Mouse (Mus musculus): ENCODE data around the gene Prickle2.

Gene Prickle2

GRCm38 (mm10) chr6:92518438-92518968 lies 187.5 kb downstream of the Prickle2 start:
- no peak for DNase-seq (ENCODE audit: low spot score in 2 of 2)

DNA sequence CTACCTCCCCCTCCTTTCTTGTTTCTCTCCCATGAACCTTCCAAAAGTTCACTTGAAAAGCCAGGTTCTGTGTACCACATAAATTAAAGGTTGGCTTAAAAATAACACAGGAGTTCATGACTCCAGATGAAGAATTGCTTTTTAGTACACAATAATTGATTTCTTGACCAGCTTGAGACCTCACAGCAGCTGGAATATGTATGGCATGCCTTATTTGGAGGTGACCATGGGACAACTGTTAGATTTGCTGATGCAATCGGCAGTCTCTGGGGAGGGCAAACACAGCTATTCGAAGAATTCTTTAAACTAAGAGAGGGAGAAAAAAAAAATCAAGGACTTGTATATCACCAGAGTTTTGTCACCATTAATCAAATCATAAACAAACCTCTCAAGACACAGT lies 189.0 kb downstream of the Prickle2 start:
- no peak for DNase-seq (ENCODE audit: low spot score in 2 of 2)

DNA sequence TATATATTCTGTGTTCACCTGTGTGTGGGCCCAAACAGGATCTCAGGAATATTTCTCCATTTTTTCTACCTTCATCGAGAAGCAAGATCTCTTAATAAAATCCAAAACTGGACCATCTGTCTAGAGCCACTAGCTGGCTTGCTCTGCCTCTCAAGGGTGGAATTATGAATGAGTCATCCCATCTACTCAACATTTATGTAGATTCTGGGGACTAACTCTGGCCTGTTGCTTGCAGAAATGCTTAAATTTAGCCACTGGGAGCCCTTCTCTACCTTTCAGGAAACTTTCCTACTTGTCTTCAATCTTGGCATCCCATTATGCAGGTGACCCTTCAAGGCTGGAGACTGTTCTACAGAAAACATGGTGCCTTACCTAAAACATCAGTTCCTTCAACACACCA lies 194.0 kb downstream of the Prickle2 start:
- no peak for DNase-seq (ENCODE audit: low spot score in 2 of 2)

GRCm38 (mm10) chr6:92509712-92510111 lies 196.2 kb downstream of the Prickle2 start:
- no peak for DNase-seq (ENCODE audit: low spot score in 2 of 2)

DNA sequence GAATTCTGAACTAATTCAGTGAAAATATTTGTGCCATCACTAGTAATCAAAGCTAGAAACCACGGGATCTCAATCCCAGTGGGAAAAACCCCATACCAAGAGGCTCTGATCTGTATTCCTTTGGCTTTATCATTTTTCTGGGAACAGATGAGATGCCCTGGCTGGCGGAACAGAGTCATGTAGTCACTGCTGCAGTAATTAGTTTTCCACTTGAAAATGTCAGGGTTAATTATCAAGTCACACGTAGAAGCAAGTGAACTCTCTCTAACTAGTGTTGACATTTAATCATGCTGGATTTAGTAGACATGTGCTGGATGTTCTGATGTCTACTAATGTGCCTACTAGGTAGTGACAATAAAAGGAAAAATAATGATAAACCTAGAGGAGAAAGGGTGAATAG lies 199.7 kb downstream of the Prickle2 start:
- no peak for DNase-seq (ENCODE audit: low spot score in 2 of 2)

- no peak for DNase-seq (ENCODE audit: low spot score in 2 of 2)
Measured at GRCm38 (mm10) chr6:92499449-92499848, 206.5 kb downstream of the Prickle2 start.

- DNase-seq (ENCODE audit: low spot score in 2 of 2) = no peak
Measured at GRCm38 (mm10) chr6:92498574-92498973, 207.4 kb downstream of the Prickle2 start.

DNA sequence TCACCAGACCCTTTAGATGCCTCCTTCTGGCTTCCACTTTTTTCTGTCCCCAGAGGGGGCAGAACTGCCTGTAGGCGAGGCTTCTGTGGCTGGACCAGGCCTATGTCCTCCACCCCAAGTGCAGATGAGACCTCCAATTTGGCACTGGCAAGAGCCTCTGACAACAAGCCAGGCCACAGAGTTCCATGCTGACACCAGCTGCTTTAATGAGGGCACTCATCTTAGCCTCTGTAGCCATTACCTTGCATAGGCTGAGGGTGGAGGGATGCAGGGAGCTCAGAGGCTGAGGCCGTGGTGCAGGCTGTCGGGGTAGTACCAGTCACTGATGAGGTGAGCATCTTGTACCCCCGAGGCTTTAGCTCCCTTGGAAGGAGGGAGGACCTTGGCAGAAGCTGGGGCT lies 208.7 kb downstream of the Prickle2 start:
- DNase-seq (ENCODE audit: low spot score in 2 of 2) = peak in 1 of 2 experiments; percentile 42

- no peak for DNase-seq (ENCODE audit: low spot score in 2 of 2)
Measured at GRCm38 (mm10) chr6:92495500-92495899, 210.5 kb downstream of the Prickle2 start.

DNA sequence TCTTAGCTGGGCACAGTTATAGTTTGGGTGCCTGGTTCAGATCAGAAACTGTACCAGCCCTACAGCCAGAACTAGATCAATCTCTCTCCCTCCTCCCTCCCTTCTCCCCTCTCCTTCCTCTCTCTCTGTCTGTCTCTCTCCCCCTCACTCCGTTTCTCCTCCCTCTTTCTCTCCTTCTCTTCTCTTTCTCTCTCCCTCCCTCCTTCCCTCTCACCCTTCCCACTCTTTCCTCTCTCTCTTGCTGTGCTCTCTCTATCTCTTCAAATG lies 224.3 kb downstream of the Prickle2 start:
- no peak for DNase-seq (ENCODE audit: low spot score in 2 of 2)

DNA sequence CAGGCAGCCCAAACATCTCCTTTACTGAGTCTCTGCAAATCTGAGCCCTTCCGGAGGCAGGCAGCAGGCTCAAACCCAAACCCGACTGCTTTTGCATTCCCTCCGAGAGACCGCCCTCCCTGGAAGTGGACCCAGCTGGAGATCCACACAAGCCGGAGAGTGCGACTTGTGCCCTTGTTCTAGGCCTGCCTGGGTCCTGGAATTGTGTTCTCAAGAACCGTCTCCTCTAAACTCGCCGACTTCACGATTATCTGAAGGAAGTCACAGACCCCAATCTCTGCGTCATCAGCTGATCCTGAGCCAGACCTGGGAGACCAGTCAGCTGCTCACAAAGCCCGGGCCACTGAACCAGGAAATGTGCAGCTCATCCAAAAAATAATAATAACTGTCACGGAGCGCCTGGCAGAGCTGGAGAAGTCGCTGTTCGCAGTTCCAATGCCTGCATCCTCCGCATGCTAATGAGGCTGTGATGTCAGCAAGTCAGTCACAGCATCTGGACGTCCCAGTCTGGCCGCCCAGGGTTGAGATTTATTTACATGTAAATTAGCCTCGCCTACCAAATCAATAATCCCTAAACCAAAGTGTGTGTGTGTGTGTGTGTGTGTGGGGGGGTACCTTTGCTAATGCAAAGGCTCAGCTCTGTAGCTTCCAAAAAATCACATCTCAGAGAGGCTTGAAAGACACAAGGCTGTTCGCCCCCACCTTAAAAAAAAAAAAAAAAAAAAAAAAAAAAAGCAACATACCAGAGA lies 224.8 kb downstream of the Prickle2 start:
- DNase-seq (ENCODE audit: low spot score in 2 of 2) = peak; percentile 32 to 83

DNA sequence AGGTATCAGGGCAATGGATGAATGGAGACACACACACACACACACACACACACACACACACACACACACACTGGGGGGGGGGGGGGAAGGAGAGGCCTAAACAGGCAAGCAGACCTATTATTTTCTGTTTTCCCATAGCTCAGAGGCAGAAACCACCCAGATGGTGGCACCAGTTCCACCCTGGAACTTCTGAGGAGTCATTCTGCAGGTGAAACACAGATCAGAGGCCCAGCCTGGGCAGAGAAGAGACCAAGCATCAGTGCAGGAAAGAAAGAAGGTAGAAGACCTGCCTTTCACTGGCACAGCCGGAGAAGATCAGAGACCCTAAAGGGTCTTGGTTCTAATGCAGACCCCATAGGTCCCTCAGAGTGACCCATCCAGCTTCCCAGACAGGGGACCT lies 227.3 kb downstream of the Prickle2 start:
- DNase-seq (ENCODE audit: low spot score in 2 of 2) = no peak

- DNase-seq (ENCODE audit: low spot score in 2 of 2) = no peak
Measured at GRCm38 (mm10) chr6:92477621-92478020, 228.3 kb downstream of the Prickle2 start.

DNA sequence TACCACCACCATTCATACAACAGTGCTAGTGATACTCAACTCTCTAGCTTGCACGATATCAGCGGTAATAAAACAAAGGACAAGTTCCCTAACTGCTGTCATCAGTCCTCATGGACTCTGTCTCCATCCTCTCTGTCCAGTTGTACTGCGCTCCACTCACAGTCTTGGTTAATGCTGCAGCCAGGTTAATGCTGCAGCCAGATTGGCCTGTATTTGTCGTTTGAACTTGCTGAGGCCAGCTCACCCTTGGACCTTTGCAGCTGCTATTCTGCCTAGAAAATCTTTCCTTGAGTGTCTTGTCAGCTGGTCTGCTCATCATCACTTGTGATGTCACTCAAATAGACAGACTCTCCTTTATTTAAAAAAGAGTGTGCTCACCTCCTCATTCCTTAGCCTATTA lies 236.5 kb downstream of the Prickle2 start:
- DNase-seq (ENCODE audit: low spot score in 2 of 2) = no peak

DNA sequence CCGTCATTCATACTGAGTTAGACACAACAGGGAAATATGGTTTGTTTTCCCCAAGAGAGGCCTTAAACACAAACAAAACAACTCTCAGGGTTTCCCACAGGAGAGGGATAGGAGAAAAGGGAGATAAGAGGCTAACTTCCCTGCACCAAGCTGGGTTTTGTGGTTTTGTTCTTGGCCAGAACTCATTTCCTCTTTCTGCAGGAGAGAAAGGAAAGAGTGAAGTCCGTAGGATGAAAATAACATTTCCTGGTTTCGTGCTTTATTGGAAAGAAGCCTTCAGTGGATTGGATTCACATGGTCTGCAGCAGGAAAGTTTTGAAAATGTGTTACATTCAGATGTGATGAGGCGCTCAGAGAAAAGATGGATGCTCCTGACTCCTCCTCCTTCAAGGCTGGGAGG lies 237.1 kb downstream of the Prickle2 start:
- DNase-seq (ENCODE audit: low spot score in 2 of 2) = no peak

DNA sequence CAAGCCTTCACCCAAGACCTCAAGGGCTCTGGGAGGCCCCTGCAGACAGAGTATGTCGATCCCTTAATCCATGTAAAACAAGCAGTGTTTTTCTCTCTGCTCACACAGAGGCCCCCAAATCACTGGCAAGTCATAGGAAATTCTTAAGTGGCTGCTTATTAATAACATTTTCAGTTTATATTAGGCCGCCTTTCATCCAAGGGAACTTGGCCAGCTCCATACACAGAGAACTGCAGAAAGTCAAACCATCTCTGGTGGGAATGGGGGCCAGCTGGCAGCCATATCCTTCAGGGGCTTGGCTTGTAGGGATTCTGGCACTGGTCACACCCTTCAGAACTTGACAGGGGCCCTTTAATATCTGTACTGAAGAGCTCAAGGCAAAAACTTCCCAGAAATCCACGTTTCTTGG lies 237.6 kb downstream of the Prickle2 start:
- peak in 1 of 2 experiments; percentile 27 for DNase-seq (ENCODE audit: low spot score in 2 of 2)

GRCm38 (mm10) chr6:92467343-92467742 lies 238.6 kb downstream of the Prickle2 start:
- DNase-seq (ENCODE audit: low spot score in 2 of 2) = peak in 1 of 2 experiments; percentile 53

GRCm38 (mm10) chr6:92465666-92466065 lies 240.3 kb downstream of the Prickle2 start:
- DNase-seq (ENCODE audit: low spot score in 2 of 2) = no peak

DNA sequence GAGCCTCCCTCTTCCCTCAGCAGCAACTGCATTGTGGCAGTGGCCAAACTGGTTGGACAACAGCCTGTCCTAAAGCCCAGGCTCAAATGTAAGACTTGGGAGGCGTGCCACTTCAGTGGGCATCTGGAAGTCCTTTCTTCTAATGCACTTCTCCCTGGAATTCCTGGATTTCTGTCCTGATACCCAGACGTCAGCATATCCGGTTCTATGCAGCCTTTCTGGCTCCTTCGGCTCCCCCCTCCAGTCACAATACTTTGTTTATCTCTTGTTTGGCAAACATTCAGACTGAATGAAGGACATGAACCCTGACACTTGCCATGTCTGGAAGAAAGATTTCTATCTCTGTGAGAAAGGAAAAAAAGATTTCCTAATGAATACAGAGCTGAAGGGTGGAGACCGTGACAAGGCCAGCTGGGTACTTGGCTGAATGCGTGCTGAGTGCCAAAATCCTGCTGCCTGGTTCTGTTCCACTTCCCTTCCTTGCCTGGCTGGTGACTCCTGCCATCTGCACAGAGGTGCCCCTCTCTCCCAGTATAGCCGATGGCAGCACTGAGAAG lies 241.1 kb downstream of the Prickle2 start:
- peak in 1 of 2 experiments; percentile 60 for DNase-seq (ENCODE audit: low spot score in 2 of 2)

- no peak for DNase-seq (ENCODE audit: low spot score in 2 of 2)
Measured at GRCm38 (mm10) chr6:92463768-92464167, 242.2 kb downstream of the Prickle2 start.

DNA sequence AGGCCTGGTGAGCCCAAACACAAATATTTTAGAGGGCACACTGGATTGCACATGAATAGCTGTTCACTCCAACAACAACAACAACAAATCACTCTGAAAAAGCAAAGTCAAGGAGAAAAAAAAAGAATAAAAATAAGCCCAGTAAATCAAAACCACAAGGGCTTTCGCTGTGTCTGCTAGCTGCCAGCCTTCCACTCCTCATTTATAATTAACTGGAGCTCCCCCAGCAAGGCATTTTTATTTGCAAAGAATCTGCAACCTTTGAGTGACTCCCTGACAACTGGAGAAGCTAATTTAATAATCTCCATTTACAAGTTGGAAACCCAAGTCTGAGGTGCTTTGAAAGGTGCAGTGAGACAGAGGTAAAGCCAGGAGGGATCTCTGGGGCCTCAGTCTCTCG lies 245.2 kb downstream of the Prickle2 start:
- DNase-seq (ENCODE audit: low spot score in 2 of 2) = no peak

- no peak for DNase-seq (ENCODE audit: low spot score in 2 of 2)
Measured at GRCm38 (mm10) chr6:92458026-92458425, 247.9 kb downstream of the Prickle2 start.

DNA sequence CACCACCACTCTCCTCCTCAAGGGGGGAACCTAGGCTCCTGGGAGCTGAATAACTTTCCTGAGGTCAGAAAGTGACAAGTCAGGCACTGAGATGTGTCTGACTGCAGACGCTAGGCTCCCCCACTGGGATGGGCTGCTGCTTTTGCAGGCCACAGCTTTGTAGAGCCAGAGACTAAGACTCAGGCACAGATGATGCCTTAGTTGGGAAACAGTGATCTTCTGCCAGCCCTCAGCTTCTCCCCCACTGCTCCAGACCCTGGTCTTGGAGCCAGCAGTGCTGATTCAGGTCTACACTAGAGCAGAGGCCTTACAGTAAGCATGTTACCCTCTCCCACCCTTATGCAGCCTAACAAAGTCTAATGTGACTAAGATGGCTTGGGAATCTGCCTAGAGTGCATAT lies 254.5 kb downstream of the Prickle2 start:
- no peak for DNase-seq (ENCODE audit: low spot score in 2 of 2)

- DNase-seq (ENCODE audit: low spot score in 2 of 2) = no peak
Measured at GRCm38 (mm10) chr6:92449956-92450355, 256.0 kb downstream of the Prickle2 start.
